Mouse (Mus musculus) liver, postnatal 0 days (tissue): ENCODE measurements around the gene Synpr.

Experiments
- CTCF ChIP-seq: sonication (generic); IDR thresholded peaks from 2 replicates; pipeline ENCODE4 v1.5.1; 2016; ENCODE audit warnings: antibody characterized with exemption, low read depth
- EP300 ChIP-seq: IDR thresholded peaks from 2 replicates; pipeline ENCODE4 v1.6.1; 2016; ENCODE audit warnings: antibody characterized with exemption, low read depth, mild to moderate bottlenecking

DNA sequence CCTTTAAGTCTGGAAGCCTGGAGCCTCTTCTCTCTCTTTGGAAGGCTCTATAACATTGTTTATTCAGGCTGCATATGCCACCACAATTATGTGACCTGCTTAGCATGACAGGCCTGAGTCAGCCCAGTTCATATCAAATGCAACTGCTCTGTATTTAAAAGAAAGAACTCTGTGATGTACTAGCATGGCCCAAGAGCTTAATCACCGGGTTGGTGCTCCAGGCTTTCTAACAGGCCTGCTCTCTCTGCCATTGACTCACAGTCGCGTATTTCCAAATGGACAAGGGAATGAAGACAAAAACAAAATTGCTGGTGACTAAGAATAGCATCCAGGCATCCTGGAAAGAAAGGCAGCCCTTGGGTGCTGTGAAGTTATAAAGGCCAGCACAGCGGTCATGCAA lies 56.1 kb downstream of the Synpr start:
- TF ChIP-seq CTCF (no peak), EP300 (no peak)
